Mouse (Mus musculus) adrenal gland, adult 8-10 months (tissue): ENCODE results near the gene Cacna1d. TPM values are rescaled to one million over a fixed set of nuclear protein-coding genes. Genes with fewer than 3 reads are reported as not detected.

Experiments used
- DNase-seq: peaks from one replicate; pipeline ENCODE4 v3.0.0; 2022
- total RNA-seq, 4 experiments: library from RNA; stranded (reverse); gene quantifications; 2 replicates each; pipeline ENCODE4 v1.2.4; 2022

Cacna1d gene
- total RNA-seq, 4 experiments from 2014 or later, result 11.9 to 40.7 (median 22.2) TPM

- DNase-seq, result no peak
Measured at GRCm38 (mm10) chr14:30367074-30367473, 124.2 kb downstream of the Cacna1d start.

- DNase-seq, result no peak
Measured at GRCm38 (mm10) chr14:30365866-30366265, 125.4 kb downstream of the Cacna1d start.

GRCm38 (mm10) chr14:30363487-30364167 is 127.6 kb downstream of the Cacna1d start:
- DNase-seq, result no peak

- no peak for DNase-seq
Measured at GRCm38 (mm10) chr14:30362370-30362769, 128.9 kb downstream of the Cacna1d start.

- no peak for DNase-seq
Measured at GRCm38 (mm10) chr14:30360478-30360877, 130.8 kb downstream of the Cacna1d start.

GRCm38 (mm10) chr14:30360004-30360403 is 131.3 kb downstream of the Cacna1d start:
- no peak for DNase-seq

GRCm38 (mm10) chr14:30358028-30358427 is 133.2 kb downstream of the Cacna1d start:
- DNase-seq, result no peak

GRCm38 (mm10) chr14:30356456-30356855 is 134.8 kb downstream of the Cacna1d start:
- no peak for DNase-seq

- DNase-seq, result no peak
Measured at GRCm38 (mm10) chr14:30354761-30355160, 136.5 kb downstream of the Cacna1d start.

- no peak for DNase-seq
Measured at GRCm38 (mm10) chr14:30354127-30354463, 137.2 kb downstream of the Cacna1d start.

- DNase-seq, result no peak
Measured at GRCm38 (mm10) chr14:30353291-30354126, 137.7 kb downstream of the Cacna1d start.

GRCm38 (mm10) chr14:30352951-30353270 is 138.3 kb downstream of the Cacna1d start:
- DNase-seq, result no peak

- peak; percentile 17 for DNase-seq
Measured at GRCm38 (mm10) chr14:30352061-30352950, 138.9 kb downstream of the Cacna1d start.

GRCm38 (mm10) chr14:30350285-30350684 is 141.0 kb downstream of the Cacna1d start:
- no peak for DNase-seq

- DNase-seq, result no peak
Measured at GRCm38 (mm10) chr14:30344948-30345865, 146.0 kb downstream of the Cacna1d start.

GRCm38 (mm10) chr14:30343740-30344139 is 147.5 kb downstream of the Cacna1d start:
- no peak for DNase-seq

GRCm38 (mm10) chr14:30341825-30342590 is 149.2 kb downstream of the Cacna1d start:
- DNase-seq, result no peak

- DNase-seq, result no peak
Measured at GRCm38 (mm10) chr14:30340140-30340539, 151.1 kb downstream of the Cacna1d start.

GRCm38 (mm10) chr14:30331856-30332255 is 159.4 kb downstream of the Cacna1d start:
- DNase-seq, result no peak

- no peak for DNase-seq
Measured at GRCm38 (mm10) chr14:30330416-30331181, 160.7 kb downstream of the Cacna1d start.
